Mouse (Mus musculus): ENCODE measurements around the gene Copg2. TPM values are rescaled to one million over a fixed set of nuclear protein-coding genes. Genes with fewer than 3 reads are reported as not detected.
"Not testable (repeated sequence)": the region's sequence is repeated elsewhere in the genome, so short reads cannot be mapped to it uniquely, and the experiment has no call there.

Gene Copg2
- polyA plus RNA-seq, 1 experiment from 2014 or later, result 5.8 TPM

GRCm38 (mm10) chr6:30865031-30865678, 31.4 kb downstream of the Copg2 start:
- H3K27me3 ChIP-seq (ENCODE audit: control insufficient read depth, insufficient read depth, low read depth, low read length), result no peaks in the 10 kb centered on the region
- ATAC-seq (ENCODE audit: low read depth), result no peak
- no peaks in the 10 kb centered on the region for H3K36me3 ChIP-seq (ENCODE audit: control insufficient read depth, insufficient read depth)
- WGBS (ENCODE audit: insufficient replicate concordance), result 60% methylated on average over 3 of the region's 3 CpGs
- no peak overlapping the region for H3K27ac ChIP-seq (ENCODE audit: low read length)
- no peak overlapping the region for H3K4me2 ChIP-seq (ENCODE audit: low read depth, low read length)
- no peaks in the 10 kb centered on the region for H3K4me1 ChIP-seq (ENCODE audit: control insufficient read depth, low read depth, low read length)
- no peak overlapping the region for H3K9ac ChIP-seq (ENCODE audit: low read depth, low read length)
- no peak overlapping the region for H3K4me3 ChIP-seq (ENCODE audit: low read depth, low read length)
- H3K9me3 ChIP-seq (replicated peaks; ENCODE audit: control insufficient read depth, low read length), result no peaks in the 10 kb centered on the region

GRCm38 (mm10) chr6:30855956-30856355, 40.6 kb downstream of the Copg2 start:
- no peak overlapping the region for H3K27ac ChIP-seq (ENCODE audit: low read length)
- no peak for ATAC-seq (ENCODE audit: low read depth)
- H3K4me2 ChIP-seq (ENCODE audit: low read depth, low read length), result no peak overlapping the region
- H3K4me1 ChIP-seq (ENCODE audit: control insufficient read depth, low read depth, low read length), result no peaks in the 10 kb centered on the region
- H3K4me3 ChIP-seq (ENCODE audit: low read depth, low read length), result no peak overlapping the region
- no peaks in the 10 kb centered on the region for H3K27me3 ChIP-seq (ENCODE audit: control insufficient read depth, insufficient read depth, low read depth, low read length)
- no peaks in the 10 kb centered on the region; the same call in 1 of the 2 replicates for H3K36me3 ChIP-seq (ENCODE audit: control insufficient read depth, insufficient read depth)
- WGBS (ENCODE audit: insufficient replicate concordance), result 83% methylated on average over 7 of the region's 7 CpGs
- no peak overlapping the region for H3K9ac ChIP-seq (ENCODE audit: low read depth, low read length)
- no peaks in the 10 kb centered on the region for H3K9me3 ChIP-seq (replicated peaks; ENCODE audit: control insufficient read depth, low read length)

- no peaks in the 10 kb centered on the region for H3K9me3 ChIP-seq (replicated peaks; ENCODE audit: control insufficient read depth, low read length)
- H3K27me3 ChIP-seq (ENCODE audit: control insufficient read depth, insufficient read depth, low read depth, low read length), result no peaks in the 10 kb centered on the region
- WGBS (ENCODE audit: insufficient replicate concordance), result 71% methylated on average over 2 of the region's 2 CpGs
- H3K4me3 ChIP-seq (ENCODE audit: low read depth, low read length), result no peak overlapping the region
- no peak for ATAC-seq (ENCODE audit: low read depth)
- no peaks in the 10 kb centered on the region; the same call in 1 of the 2 replicates for H3K36me3 ChIP-seq (ENCODE audit: control insufficient read depth, insufficient read depth)
- H3K4me1 ChIP-seq (ENCODE audit: control insufficient read depth, low read depth, low read length), result no peaks in the 10 kb centered on the region
- no peak overlapping the region for H3K4me2 ChIP-seq (ENCODE audit: low read depth, low read length)
- no peak overlapping the region for H3K27ac ChIP-seq (ENCODE audit: low read length)
- no peak overlapping the region for H3K9ac ChIP-seq (ENCODE audit: low read depth, low read length)
Measured at GRCm38 (mm10) chr6:30855205-30855604, 41.4 kb downstream of the Copg2 start.

GRCm38 (mm10) chr6:30849818-30850217, 46.8 kb downstream of the Copg2 start:
- no peak overlapping the region for H3K9ac ChIP-seq (ENCODE audit: low read depth, low read length)
- 68% methylated on average over 2 of the region's 2 CpGs for WGBS (ENCODE audit: insufficient replicate concordance)
- no peak overlapping the region for H3K4me2 ChIP-seq (ENCODE audit: low read depth, low read length)
- no peaks in the 10 kb centered on the region for H3K9me3 ChIP-seq (replicated peaks; ENCODE audit: control insufficient read depth, low read length)
- H3K36me3 ChIP-seq (ENCODE audit: control insufficient read depth, insufficient read depth), result no peaks in the 10 kb centered on the region
- H3K27ac ChIP-seq (ENCODE audit: low read length), result no peak overlapping the region
- no peaks in the 10 kb centered on the region for H3K27me3 ChIP-seq (ENCODE audit: control insufficient read depth, insufficient read depth, low read depth, low read length)
- no peak overlapping the region for H3K4me3 ChIP-seq (ENCODE audit: low read depth, low read length)
- no peaks in the 10 kb centered on the region for H3K4me1 ChIP-seq (ENCODE audit: control insufficient read depth, low read depth, low read length)
- no peak for ATAC-seq (ENCODE audit: low read depth)

- Histone ChIP-seq H3K27me3 (ENCODE audit: control insufficient read depth, insufficient read depth, low read depth, low read length) (no peaks in the 10 kb centered on the region), H3K4me1 (ENCODE audit: control insufficient read depth, low read depth, low read length) (no peaks in the 10 kb centered on the region), H3K4me2 (ENCODE audit: low read depth, low read length) (no peak overlapping the region), H3K27ac (ENCODE audit: low read length) (no peak overlapping the region), H3K4me3 (ENCODE audit: low read depth, low read length) (no peak overlapping the region), H3K9me3 (replicated peaks; ENCODE audit: control insufficient read depth, low read length) (no peaks in the 10 kb centered on the region), H3K9ac (ENCODE audit: low read depth, low read length) (no peak overlapping the region), H3K36me3 (ENCODE audit: control insufficient read depth, insufficient read depth) (no peaks in the 10 kb centered on the region)
- 68% methylated on average over 2 of the region's 2 CpGs for WGBS (ENCODE audit: insufficient replicate concordance)
- no peak for ATAC-seq (ENCODE audit: low read depth)
Measured at GRCm38 (mm10) chr6:30832241-30832640, 64.4 kb downstream of the Copg2 start.

- no peak for ATAC-seq (ENCODE audit: low read depth)
Measured at GRCm38 (mm10) chr6:30813626-30814025, 83.0 kb downstream of the Copg2 start.

GRCm38 (mm10) chr6:30805053-30805752, 91.4 kb downstream of the Copg2 start:
- H3K4me3 ChIP-seq (ENCODE audit: low read depth, low read length), result no peak overlapping the region
- 0 out of 2 replicates have a peak, but pooled peaks cover 3% of the 10 kb centered on the region for H3K36me3 ChIP-seq (ENCODE audit: control insufficient read depth, insufficient read depth)
- no peak for ATAC-seq (ENCODE audit: low read depth)
- no peaks in the 10 kb centered on the region for H3K27me3 ChIP-seq (ENCODE audit: control insufficient read depth, insufficient read depth, low read depth, low read length)
- WGBS (ENCODE audit: insufficient replicate concordance), result 81% methylated on average over 5 of the region's 5 CpGs
- H3K27ac ChIP-seq (ENCODE audit: low read length), result no peak overlapping the region
- H3K9ac ChIP-seq (ENCODE audit: low read depth, low read length), result no peak overlapping the region
- no peak overlapping the region for H3K4me2 ChIP-seq (ENCODE audit: low read depth, low read length)
- no peaks in the 10 kb centered on the region for H3K9me3 ChIP-seq (replicated peaks; ENCODE audit: control insufficient read depth, low read length)
- no peaks in the 10 kb centered on the region for H3K4me1 ChIP-seq (ENCODE audit: control insufficient read depth, low read depth, low read length)

More at GRCm38 (mm10) chr6:30813626-30814025, 83.0 kb downstream of the Copg2 start:
- Histone ChIP-seq H3K4me1 (ENCODE audit: control insufficient read depth, low read depth, low read length) (no peaks in the 10 kb centered on the region), H3K9me3 (replicated peaks; ENCODE audit: control insufficient read depth, low read length) (no peaks in the 10 kb centered on the region), H3K27me3 (ENCODE audit: control insufficient read depth, insufficient read depth, low read depth, low read length) (no peaks in the 10 kb centered on the region), H3K9ac (ENCODE audit: low read depth, low read length) (no peak overlapping the region), H3K4me2 (ENCODE audit: low read depth, low read length) (no peak overlapping the region), H3K36me3 (ENCODE audit: control insufficient read depth, insufficient read depth) (no peaks in the 10 kb centered on the region), H3K4me3 (ENCODE audit: low read depth, low read length) (no peak overlapping the region), H3K27ac (ENCODE audit: low read length) (no peak overlapping the region)

GRCm38 (mm10) chr6:30804389-30805052, 92.1 kb downstream of the Copg2 start:
- H3K4me2 ChIP-seq (ENCODE audit: low read depth, low read length); H3K4me1 ChIP-seq (ENCODE audit: control insufficient read depth, low read depth, low read length); H3K36me3 ChIP-seq (ENCODE audit: control insufficient read depth, insufficient read depth); H3K9me3 ChIP-seq (replicated peaks; ENCODE audit: control insufficient read depth, low read length); H3K27me3 ChIP-seq (ENCODE audit: control insufficient read depth, insufficient read depth, low read depth, low read length); H3K4me3 ChIP-seq (ENCODE audit: low read depth, low read length); H3K27ac ChIP-seq (ENCODE audit: low read length); H3K9ac ChIP-seq (ENCODE audit: low read depth, low read length): not testable (repeated sequence)
- 57% methylated on average over 6 of the region's 6 CpGs for WGBS (ENCODE audit: insufficient replicate concordance)
- ATAC-seq (ENCODE audit: low read depth), result peak; percentile 64

- not testable (repeated sequence) for H3K27ac ChIP-seq (ENCODE audit: low read length); H3K4me2 ChIP-seq (ENCODE audit: low read depth, low read length); H3K27me3 ChIP-seq (ENCODE audit: control insufficient read depth, insufficient read depth, low read depth, low read length); H3K9ac ChIP-seq (ENCODE audit: low read depth, low read length); H3K4me3 ChIP-seq (ENCODE audit: low read depth, low read length); H3K9me3 ChIP-seq (replicated peaks; ENCODE audit: control insufficient read depth, low read length); H3K4me1 ChIP-seq (ENCODE audit: control insufficient read depth, low read depth, low read length); H3K36me3 ChIP-seq (ENCODE audit: control insufficient read depth, insufficient read depth)
- 0 out of 2 replicates have a peak, but pooled peaks have one; percentile 16 for ATAC-seq (ENCODE audit: low read depth)
- 60% methylated on average over 7 of the region's 7 CpGs for WGBS (ENCODE audit: insufficient replicate concordance)
Measured at GRCm38 (mm10) chr6:30802915-30803314, 93.7 kb downstream of the Copg2 start.

Data from liver, embryonic 16.5 days (tissue).